Mouse (Mus musculus) forelimb bud, embryonic 11.5 days (tissue): Measurements from ENCODE around the gene Gm9040.
"Not testable (repeated sequence)": the region's sequence is repeated elsewhere in the genome, so short reads cannot be mapped to it uniquely, and the experiment has no call there.

Experiments
- DNase-seq: peaks from one replicate; pipeline ENCODE4 v3.0.0-alpha.2; 2012; ENCODE audit warnings: low read depth, low spot score

The Gm9040 gene

DNA sequence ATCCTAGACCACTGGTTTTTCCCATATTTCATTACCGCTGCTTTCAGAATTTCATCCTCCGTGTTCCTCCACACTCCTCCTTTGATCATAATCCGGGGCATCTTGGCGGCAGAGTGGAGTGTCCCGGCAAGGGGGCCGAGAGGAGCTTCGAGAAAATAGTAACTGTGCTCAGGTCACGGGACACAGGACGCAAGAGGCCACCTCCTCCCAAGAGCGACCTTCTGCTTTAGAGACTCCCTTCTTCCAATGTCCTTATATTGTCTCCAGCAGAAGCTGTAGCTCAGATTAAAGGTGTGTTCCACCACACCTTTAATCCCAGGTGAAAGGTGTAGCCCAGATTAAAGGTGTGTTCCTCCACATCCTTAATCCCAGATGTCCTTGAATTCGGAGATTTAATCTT lies at the start of gene Gm9040:
Gene Gm9040, minus strand, starts transcription at position 101 of the 400 bp plus-strand sequence.
- DNase-seq: not testable (repeated sequence)

DNA sequence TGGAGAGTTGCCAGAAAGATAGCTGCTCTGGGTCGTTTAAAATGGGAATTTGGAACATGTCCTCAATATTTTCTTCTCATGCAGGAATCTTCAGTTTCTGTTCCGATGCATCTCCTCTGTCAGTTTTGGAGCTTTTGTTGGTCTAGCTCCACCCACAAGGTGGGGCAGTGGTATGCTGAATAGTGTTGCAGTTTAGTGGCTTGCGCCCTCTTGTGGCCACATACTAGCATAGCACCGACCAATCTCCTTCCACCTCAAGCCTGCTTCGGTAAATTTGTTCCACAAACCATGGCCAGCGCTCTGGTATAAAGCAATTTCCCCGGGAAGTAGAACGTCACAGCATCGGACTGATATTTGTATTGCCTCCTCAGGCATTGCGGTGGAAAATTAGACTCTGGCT lies 43.7 kb upstream of the Gm9040 start:
- DNase-seq: peak; percentile 82

DNA sequence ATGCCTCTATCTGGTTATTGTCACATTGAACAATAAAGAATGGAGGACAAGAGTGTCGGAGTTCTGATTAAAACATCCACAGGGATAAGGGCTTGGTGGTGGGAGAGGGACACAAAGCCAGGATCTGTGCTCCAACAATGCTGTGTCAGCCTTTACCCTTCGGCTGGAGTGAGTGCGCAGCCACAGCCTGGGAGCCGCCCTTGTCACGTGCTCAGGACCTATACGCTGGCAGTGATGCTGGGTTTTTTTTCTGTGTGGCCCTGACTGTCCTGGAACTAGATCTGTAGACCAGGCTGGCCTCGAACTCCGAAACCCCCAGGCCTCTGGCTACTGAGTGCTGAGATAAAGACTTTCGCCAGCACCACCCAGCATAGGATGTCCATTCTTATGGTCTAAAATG lies 42.7 kb upstream of the Gm9040 start:
- DNase-seq: no peak

DNA sequence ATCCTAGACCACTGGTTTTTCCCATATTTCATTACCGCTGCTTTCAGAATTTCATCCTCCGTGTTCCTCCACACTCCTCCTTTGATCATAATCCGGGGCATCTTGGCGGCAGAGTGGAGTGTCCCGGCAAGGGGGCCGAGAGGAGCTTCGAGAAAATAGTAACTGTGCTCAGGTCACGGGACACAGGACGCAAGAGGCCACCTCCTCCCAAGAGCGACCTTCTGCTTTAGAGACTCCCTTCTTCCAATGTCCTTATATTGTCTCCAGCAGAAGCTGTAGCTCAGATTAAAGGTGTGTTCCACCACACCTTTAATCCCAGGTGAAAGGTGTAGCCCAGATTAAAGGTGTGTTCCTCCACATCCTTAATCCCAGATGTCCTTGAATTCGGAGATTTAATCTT lies 27.2 kb upstream of the Gm9040 start, which contains the start of gene Gm9049:
Gene Gm9049, minus strand, starts transcription at position 101 of the 400 bp plus-strand sequence.
- not testable (repeated sequence) for DNase-seq

DNA sequence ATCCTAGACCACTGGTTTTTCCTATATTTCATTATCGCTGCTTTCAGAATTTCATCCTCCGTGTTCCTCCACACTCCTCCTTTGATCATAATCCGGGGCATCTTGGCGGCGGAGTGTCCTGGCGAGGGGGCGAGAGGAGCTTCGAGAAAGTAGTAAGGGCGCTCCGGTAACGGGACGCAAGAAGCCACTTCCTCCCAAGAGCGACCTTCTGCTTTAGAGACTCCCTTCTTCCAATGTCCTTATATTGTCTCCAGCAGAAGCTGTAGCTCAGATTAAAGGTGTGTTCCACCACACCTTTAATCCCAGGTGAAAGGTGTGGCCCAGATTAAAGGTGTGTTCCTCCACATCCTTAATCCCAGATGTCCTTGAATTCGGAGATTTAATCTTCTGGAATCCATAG lies 21.8 kb upstream of the Gm9040 start, which contains the start of gene Gm9048:
Gene Gm9048, minus strand, starts transcription at position 101 of the 400 bp plus-strand sequence.
- DNase-seq: not testable (repeated sequence)

DNA sequence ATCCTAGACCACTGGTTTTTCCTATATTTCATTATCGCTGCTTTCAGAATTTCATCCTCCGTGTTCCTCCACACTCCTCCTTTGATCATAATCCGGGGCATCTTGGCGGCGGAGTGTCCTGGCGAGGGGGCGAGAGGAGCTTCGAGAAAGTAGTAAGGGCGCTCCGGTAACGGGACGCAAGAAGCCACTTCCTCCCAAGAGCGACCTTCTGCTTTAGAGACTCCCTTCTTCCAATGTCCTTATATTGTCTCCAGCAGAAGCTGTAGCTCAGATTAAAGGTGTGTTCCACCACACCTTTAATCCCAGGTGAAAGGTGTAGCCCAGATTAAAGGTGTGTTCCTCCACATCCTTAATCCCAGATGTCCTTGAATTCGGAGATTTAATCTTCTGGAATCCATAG lies 16.4 kb upstream of the Gm9040 start, which contains the start of gene Gm9046:
Gene Gm9046, minus strand, starts transcription at position 101 of the 400 bp plus-strand sequence.
- DNase-seq: not testable (repeated sequence)

DNA sequence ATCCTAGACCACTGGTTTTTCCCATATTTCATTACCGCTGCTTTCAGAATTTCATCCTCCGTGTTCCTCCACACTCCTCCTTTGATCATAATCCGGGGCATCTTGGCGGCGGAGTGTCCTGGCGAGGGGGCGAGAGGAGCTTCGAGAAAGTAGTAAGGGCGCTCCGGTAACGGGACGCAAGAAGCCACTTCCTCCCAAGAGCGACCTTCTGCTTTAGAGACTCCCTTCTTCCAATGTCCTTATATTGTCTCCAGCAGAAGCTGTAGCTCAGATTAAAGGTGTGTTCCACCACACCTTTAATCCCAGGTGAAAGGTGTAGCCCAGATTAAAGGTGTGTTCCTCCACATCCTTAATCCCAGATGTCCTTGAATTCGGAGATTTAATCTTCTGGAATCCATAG lies 11.0 kb upstream of the Gm9040 start, which contains the start of gene Gm9045:
Gene Gm9045, minus strand, starts transcription at position 101 of the 400 bp plus-strand sequence.
- not testable (repeated sequence) for DNase-seq

DNA sequence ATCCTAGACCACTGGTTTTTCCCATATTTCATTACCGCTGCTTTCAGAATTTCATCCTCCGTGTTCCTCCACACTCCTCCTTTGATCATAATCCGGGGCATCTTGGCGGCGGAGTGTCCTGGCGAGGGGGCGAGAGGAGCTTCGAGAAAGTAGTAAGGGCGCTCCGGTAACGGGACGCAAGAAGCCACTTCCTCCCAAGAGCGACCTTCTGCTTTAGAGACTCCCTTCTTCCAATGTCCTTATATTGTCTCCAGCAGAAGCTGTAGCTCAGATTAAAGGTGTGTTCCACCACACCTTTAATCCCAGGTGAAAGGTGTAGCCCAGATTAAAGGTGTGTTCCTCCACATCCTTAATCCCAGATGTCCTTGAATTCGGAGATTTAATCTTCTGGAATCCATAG lies 5.5 kb upstream of the Gm9040 start, which contains the start of gene Gm9044:
Gene Gm9044, minus strand, starts transcription at position 101 of the 400 bp plus-strand sequence.
- DNase-seq: not testable (repeated sequence)

DNA sequence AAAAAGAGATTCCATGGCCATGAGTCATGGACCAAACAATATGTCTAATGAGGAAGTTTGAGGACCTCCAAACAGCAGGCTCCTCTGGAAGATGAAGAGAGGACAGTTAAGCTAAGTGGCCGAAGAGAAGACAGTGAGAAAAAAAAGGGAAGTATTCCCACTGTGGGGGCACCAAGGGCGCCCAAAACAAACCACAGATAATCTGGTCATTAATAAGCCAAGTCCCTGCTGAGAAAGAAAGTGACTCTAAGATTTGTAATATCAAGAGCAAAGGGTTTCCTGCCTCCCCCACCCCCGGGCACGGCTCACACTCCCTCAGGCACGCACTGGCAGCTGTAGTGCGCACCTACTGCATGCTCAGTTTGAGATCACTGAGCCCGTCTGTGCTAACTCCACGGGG lies 7.7 kb downstream of the Gm9040 start:
- DNase-seq: no peak

DNA sequence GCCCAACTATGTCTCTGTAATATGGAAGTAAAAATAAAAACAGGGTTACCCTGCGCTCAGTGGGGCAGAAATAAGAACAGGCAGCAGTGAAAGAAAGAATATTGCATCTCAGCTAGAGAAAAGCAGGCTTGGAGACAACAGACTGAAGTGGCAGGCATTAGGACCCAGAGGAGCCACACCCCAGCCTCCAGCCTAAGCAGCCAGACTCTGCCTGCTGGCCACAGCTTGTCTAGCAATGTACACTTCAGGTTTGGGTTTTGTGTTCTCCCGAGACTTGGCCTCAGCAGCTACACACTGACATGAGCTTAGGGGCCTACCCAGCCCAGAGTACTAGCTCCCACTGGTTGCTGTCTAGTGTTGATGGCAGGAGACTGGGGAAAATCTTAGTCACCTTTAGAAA lies 24.6 kb downstream of the Gm9040 start:
- not testable (repeated sequence) for DNase-seq

DNA sequence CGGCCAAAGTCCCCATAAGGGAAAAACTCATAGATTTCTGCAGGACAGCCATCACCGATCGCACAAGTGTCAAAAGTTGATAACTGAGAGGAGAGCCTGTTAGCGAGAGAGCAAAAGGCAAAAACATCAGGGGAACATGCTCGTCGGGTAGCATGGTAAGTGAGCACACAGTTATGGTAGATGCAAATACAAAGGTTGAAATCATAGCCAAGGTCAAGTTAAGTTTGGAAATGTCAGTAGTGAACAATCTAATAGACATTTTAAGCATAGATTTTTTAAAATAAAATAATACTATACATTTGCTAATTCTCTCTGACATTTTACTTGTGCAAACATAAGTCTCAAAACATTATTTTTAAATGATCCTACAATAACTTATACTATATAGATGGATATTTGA lies 31.8 kb downstream of the Gm9040 start, which contains the start of gene Iltifb:
Gene Iltifb, minus strand, starts transcription at position 101 of the 400 bp plus-strand sequence.
- DNase-seq: no peak

DNA sequence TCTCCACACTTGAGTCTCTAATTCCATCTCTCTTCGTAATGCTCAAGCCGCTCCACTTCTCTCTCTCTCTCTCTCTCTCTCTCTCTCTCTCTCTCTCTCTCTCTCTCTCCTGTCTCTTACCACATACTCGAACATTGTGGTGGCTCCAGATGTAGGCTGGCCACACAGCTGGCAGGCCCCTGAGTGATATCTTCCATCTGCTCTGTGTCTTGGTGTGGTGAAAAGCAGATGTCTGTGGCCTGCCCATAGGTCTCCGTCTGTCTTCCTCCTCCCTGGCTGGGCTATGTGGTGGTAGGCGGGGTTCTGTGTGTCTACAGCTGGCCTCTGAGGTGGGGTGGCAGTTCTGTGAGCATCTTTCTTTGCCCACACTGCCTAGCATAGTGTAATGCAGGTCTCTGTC lies 43.8 kb downstream of the Gm9040 start:
- DNase-seq: not testable (repeated sequence)

DNA sequence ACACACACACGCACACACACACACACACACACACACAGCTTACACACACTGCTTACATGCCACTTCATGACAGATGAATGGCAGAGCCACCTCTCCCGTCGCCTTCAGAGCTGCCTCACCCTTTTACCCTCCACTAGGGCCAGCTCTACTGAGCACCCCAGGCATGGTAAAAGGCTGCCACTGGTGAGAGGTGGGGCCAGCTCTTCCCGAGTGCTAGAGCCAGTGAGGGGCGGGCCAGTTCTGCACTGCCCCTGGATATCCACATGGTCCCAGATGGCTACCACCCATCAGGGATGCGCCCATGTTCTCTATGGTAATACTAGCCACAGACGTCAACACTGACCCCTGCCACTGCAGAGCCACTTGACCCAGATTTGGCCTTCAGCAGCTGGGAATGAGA lies 44.2 kb downstream of the Gm9040 start:
- not testable (repeated sequence) for DNase-seq

DNA sequence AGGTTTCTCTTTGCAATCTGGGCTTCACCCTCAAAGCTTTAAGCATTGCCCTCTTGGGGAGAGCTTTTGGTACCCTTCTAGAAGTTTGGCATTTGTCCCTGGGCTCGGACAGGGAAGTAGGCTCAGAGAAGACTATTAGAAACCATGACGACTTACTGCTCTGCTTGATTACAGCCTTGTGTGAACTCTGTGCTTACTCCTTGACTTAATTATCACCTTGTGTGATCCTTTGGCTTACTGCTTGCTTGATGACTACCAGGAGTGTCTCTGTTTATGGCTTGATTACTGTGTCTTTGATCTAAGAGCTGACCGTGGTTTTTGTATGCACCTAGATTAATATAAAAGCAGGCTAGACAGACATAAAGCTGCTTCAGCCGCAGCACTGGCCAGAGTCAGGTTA lies 48.7 kb downstream of the Gm9040 start:
- not testable (repeated sequence) for DNase-seq
